Mouse (Mus musculus): ENCODE measurements around the gene Mettl25.

Mettl25 gene

GRCm38 (mm10) chr10:105840928-105841888 is at the start of gene Mettl25, which contains the start of gene Ccdc59:
Mettl25 (minus strand) TSS chr10:105841380.
Ccdc59 (plus strand) TSS chr10:105841067.
- DNase-seq (ENCODE audit: extremely low read depth, insufficient read length, low spot score), result peak; percentile 96

- no peak for DNase-seq (ENCODE audit: extremely low read depth, insufficient read length, low spot score)
Measured at GRCm38 (mm10) chr10:105867312-105867711, 26.1 kb upstream of the Mettl25 start.

- no peak for DNase-seq (ENCODE audit: extremely low read depth, insufficient read length, low spot score)
Measured at GRCm38 (mm10) chr10:105851136-105851535, 10.0 kb upstream of the Mettl25 start.

GRCm38 (mm10) chr10:105850286-105850685 is 9.1 kb upstream of the Mettl25 start:
- DNase-seq (ENCODE audit: extremely low read depth, insufficient read length, low spot score), result no peak

GRCm38 (mm10) chr10:105842574-105842973 is 1.4 kb upstream of the Mettl25 start:
- no peak for DNase-seq (ENCODE audit: extremely low read depth, insufficient read length, low spot score)

GRCm38 (mm10) chr10:105834627-105835228 is 6.5 kb downstream of the Mettl25 start:
- DNase-seq (ENCODE audit: extremely low read depth, insufficient read length, low spot score), result no peak

- DNase-seq (ENCODE audit: extremely low read depth, insufficient read length, low spot score), result no peak
Measured at GRCm38 (mm10) chr10:105806259-105807010, 34.7 kb downstream of the Mettl25 start.

DNA sequence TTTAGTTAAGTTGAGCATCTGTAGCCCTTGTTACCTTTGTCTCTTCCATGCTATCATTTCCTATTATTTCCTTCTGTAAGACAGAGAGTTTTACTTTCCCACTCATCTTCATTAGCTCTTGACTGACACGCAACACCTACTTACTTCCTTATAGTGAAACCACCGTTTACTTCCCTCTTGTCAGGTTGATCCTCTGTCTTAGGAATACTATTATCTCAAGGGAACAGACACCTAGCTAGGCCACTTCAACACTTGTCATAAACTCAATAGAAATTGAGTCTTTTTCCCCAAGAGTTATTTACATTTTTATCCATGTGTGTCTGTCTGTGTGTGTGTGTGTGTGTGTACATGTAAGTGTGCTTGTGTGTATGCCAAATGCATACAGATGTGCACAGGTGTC is 37.7 kb downstream of the Mettl25 start:
- DNase-seq (ENCODE audit: extremely low read depth, insufficient read length, low spot score), result no peak

- DNase-seq (ENCODE audit: extremely low read depth, insufficient read length, low spot score), result no peak
Measured at GRCm38 (mm10) chr10:105802132-105802531, 39.0 kb downstream of the Mettl25 start.

- DNase-seq (ENCODE audit: extremely low read depth, insufficient read length, low spot score), result no peak
Measured at GRCm38 (mm10) chr10:105801147-105801546, 40.0 kb downstream of the Mettl25 start.

DNA sequence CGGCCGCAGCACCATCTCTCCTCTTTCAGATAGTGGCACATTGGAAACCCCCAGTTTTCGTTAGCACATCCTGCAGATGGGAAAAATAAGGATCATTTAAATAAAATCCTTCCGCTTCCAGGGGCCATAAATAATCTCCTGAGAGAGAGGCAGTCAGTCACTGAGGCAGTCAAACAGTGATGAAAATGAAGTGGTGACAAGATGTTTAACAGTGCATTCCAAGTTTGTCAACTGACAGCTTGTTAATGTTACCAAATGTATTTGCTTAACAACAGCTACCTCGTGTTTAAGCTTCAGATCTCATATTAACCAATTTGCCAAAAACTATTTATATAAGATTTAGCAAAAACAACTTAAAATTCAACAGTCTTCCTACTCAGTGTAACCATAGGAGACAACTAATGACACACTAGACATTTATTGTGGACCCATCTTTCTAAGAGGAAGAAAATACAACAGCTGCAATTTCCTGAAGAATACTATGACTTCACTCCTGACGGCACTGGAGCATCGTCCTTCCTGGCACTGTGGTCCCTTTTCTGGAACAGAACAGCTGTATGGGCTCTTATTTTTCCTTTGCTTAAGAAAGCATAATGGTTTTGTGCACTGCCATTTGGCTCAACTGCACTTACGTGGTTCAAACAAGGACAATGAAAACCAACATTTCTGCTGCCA is 43.8 kb downstream of the Mettl25 start:
- no peak for DNase-seq (ENCODE audit: extremely low read depth, insufficient read length, low spot score)

DNA sequence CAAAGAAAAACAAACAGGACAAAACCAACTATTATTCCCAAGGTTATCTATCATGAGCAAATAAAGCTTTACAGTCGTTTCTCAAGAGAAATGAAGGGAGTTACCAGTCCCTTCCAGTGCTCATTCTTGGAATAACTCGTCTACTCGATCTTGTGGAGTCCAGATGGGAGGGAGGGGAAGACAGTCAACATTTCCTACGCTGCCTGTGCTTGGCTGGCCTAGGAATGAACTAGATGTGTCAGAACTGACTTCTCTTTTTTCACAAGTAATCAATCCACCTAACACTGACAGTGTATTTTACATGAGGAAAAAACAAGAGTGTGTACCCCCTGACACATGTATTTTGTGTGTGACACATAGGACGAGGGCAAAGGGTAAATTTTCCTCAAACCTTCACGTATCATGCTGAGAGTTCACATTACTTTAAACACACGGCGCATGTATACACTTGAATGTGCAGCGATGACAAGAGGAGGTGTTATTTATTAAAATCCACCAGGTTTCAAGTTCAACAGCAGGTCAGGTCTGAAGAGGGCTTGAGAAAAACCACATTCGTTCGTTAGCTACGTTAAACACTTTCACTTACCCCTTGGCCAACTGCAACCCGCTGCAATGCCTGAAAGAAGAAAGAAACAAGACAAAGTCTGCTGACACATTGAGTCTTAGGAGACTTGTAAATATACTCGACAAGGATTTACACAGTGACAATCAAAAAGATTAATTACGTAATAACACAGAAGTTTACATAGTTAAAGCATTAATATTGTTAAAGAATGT is 47.2 kb downstream of the Mettl25 start:
- no peak for DNase-seq (ENCODE audit: extremely low read depth, insufficient read length, low spot score)

DNA sequence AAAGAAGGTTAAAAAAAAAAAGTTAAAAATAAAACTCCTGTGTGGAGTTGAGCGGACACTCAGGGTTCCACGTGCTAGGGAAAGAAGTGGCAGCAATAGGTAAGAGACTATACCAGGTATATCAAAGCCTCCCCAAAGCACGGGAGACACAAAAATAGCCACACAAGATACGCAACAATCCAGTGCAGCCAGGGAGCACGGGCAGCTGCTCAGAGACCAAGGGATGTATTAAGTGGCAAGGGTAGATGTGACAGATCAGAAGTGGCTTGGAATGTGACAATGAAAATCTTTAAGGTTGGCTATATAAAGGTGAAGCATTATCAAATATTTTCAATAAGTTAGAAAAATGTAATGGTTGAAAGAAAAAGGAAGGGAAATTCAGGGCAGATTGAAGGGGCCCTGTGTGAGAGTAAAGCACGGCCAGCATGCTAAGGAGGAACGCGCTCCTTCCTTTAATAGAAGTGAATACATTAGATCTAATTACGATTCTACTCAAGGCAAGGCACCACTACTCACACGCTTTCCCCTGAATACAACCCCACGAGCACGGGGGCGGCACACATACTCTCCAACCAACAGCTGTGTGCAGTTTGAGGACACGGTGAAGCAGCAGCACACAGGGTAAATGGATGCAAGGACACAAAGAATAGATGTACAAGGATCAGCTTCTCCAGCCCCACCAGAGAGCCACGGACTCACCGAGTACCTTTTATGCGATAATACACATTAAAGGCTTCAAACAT is 52.3 kb downstream of the Mettl25 start:
- no peak for DNase-seq (ENCODE audit: extremely low read depth, insufficient read length, low spot score)

- no peak for DNase-seq (ENCODE audit: extremely low read depth, insufficient read length, low spot score)
Measured at GRCm38 (mm10) chr10:105783766-105784165, 57.4 kb downstream of the Mettl25 start.

- DNase-seq (ENCODE audit: extremely low read depth, insufficient read length, low spot score), result no peak
Measured at GRCm38 (mm10) chr10:105774382-105774781, 66.8 kb downstream of the Mettl25 start.

GRCm38 (mm10) chr10:105772821-105773302 is 68.3 kb downstream of the Mettl25 start:
- no peak for DNase-seq (ENCODE audit: extremely low read depth, insufficient read length, low spot score)

GRCm38 (mm10) chr10:105763959-105764358 is 77.2 kb downstream of the Mettl25 start:
- no peak for DNase-seq (ENCODE audit: extremely low read depth, insufficient read length, low spot score)

DNA sequence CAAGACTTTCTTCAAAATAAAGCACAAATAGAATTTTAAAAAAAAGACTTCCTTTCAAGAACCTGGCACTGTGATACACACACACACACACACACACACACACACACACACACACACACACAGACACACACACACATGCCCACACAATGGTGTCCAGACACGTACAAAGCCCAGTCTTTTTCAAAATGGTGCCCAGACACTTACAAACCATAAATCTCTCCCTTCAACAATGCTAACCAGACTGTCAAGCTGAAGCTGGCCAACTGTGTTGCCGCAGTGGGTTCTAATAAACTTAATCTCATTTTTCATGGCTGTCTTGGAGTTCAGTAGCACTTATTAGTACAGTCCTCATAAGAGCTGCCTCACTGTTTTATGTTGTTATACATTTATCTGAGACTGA is 80.7 kb downstream of the Mettl25 start:
- DNase-seq (ENCODE audit: extremely low read depth, insufficient read length, low spot score), result no peak

GRCm38 (mm10) chr10:105760046-105760445 is 81.1 kb downstream of the Mettl25 start:
- no peak for DNase-seq (ENCODE audit: extremely low read depth, insufficient read length, low spot score)
